Mouse (Mus musculus) hindbrain, embryonic 13.5 days (tissue): Measurements from ENCODE around the gene Tekt5. TPM values are rescaled to one million over a fixed set of nuclear protein-coding genes. Genes with fewer than 3 reads are reported as not detected.
A peak's percentile ranks its signal among the peaks of the same experiment; 100 is the strongest.

Experiments
- ATAC-seq: fragments of 200-750 bp; cut with Nextera tagmentation; 2 replicates; pipeline ENCODE4 v1.8.0; 2017; ENCODE audit warnings: moderate TSS enrichment; ENCODE audit not compliant: low FRiP score
- H3K27ac ChIP-seq: fragments of 300-500 bp; sonication (generic); 2 replicates; pipeline ENCODE4 v1.5.1; 2015; ENCODE audit warnings: inconsistent platforms, mild to moderate bottlenecking, moderate library complexity
- H3K27me3 ChIP-seq: fragments of 300-500 bp; sonication (generic); 2 replicates; pipeline ENCODE4 v1.6.1; 2015; ENCODE audit warnings: mild to moderate bottlenecking, inconsistent platforms
- H3K36me3 ChIP-seq: fragments of 300-500 bp; sonication (generic); 2 replicates; pipeline ENCODE4 v1.6.1; 2015; ENCODE audit warnings: mild to moderate bottlenecking, inconsistent platforms
- H3K4me1 ChIP-seq: fragments of 300-500 bp; sonication (generic); replicated peaks from 2 replicates; pipeline ENCODE4 v1.6.1; 2015; ENCODE audit warnings: inconsistent platforms
- H3K4me2 ChIP-seq: fragments of 300-500 bp; sonication (generic); 2 replicates; pipeline ENCODE4 v1.6.1; 2015; ENCODE audit warnings: inconsistent platforms, mild to moderate bottlenecking, moderate library complexity
- H3K4me3 ChIP-seq: fragments of 300-500 bp; sonication (generic); 2 replicates; pipeline ENCODE4 v1.5.1; 2015; ENCODE audit warnings: mild to moderate bottlenecking, inconsistent platforms
- H3K9ac ChIP-seq: fragments of 300-500 bp; sonication (generic); 2 replicates; pipeline ENCODE4 v1.6.1; 2015; ENCODE audit warnings: mild to moderate bottlenecking, inconsistent platforms
- H3K9me3 ChIP-seq: fragments of 300-500 bp; sonication (generic); 2 replicates; pipeline ENCODE4 v1.6.1; 2016; ENCODE audit warnings: inconsistent platforms
- WGBS: fragments of 180-500 bp; shearing (Covaris S2); methylation state at CpG from one replicate; pipeline ENCODE4 v1.1.7; 2015; 5-methylcytosine and 5-hydroxymethylcytosine counted together
- polyA plus RNA-seq: library from polyadenylated mRNA; unstranded; fragments of >200 nt; fragmentation: Nextera tagmentation; extraction: Ambion mirVana; gene quantifications from 2 replicates; pipeline ENCODE4 v1.2.1, GENCODE M21; 2015

Gene Tekt5
- polyA plus RNA-seq, 1 experiment from 2014 or later: 5.4 TPM

GRCm38 (mm10) chr16:10415976-10416375 is 20.7 kb upstream of the Tekt5 start:
- no peak overlapping the region for H3K9ac ChIP-seq
- 75% methylated on average over 6 of the region's 6 CpGs for WGBS
- peaks cover 16% of the 10 kb centered on the region for H3K4me1 ChIP-seq
- H3K27ac ChIP-seq: no peak overlapping the region
- H3K4me3 ChIP-seq: no peak overlapping the region
- no peaks in the 10 kb centered on the region for H3K27me3 ChIP-seq
- no peaks in the 10 kb centered on the region for H3K9me3 ChIP-seq
- H3K4me2 ChIP-seq: no peak overlapping the region
- peaks cover 74% of the 10 kb centered on the region for H3K36me3 ChIP-seq
- no peak for ATAC-seq

- Histone ChIP-seq H3K9ac (peak within 1 kb of the TSS; percentile 82), H3K36me3 (peaks cover 36% of the 10 kb centered on the region), H3K4me1 (peaks cover 19% of the 10 kb centered on the region), H3K27me3 (no peaks in the 10 kb centered on the region), H3K27ac (peak within 1 kb of the TSS; percentile 97), H3K4me3 (peak within 1 kb of the TSS; percentile 74), H3K4me2 (peak within 1 kb of the TSS; percentile 67), H3K9me3 (no peaks in the 10 kb centered on the region)
- 3% methylated on average over 56 of the region's 56 CpGs for WGBS
- peak; percentile 98 for ATAC-seq
These were observed 16.8 kb upstream of the Tekt5 start, which contains the start of gene Nubp1 for GRCm38 (mm10) chr16:10411764-10412746. Nubp1 (plus strand) TSS chr16:10411948.

DNA sequence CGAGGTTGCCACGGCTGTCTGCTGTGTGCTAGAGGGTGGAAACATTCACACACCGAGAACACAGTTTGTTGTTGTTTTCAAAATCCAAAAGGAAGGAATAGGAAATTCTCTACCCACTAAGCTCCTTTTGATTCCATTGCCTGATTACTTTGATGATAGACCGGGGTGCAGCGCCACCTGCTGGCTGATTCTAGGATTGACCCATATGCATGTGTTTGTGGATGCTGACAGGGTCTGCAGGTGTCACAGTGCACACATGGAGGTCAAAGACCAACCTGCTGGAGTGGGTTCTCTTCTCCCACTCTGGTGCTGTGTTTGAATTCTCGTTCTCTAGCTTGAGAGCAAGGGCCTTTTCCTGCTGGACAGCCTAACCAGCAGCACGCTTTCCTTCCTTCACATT is 3.9 kb upstream of the Tekt5 start:
- WGBS: 29% methylated on average over 7 of the region's 7 CpGs
- ATAC-seq: no peak

DNA sequence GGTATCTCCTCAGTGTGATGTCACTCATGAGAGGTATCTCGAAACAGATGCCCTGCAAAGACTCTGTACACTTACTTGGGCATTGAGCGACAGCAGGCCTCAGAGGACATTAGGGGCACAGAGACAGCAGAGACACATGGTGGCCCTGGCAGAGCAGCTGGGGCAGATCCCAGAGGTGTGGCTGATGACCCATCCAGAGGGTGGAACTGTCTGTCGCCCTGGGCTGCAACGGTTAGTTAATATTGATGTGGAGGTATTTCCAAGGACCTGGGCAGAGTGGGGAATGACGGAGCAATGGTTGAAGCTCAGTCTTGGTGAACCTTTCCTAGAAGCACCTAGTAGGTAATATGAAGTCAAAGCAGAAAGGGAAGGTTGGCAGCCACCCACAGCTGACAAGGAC is 3.5 kb upstream of the Tekt5 start:
- peaks cover 8% of the 10 kb centered on the region for H3K4me1 ChIP-seq
- no peak overlapping the region for H3K4me3 ChIP-seq
- no peak overlapping the region for H3K27ac ChIP-seq
- no peaks in the 10 kb centered on the region for H3K36me3 ChIP-seq
- no peaks in the 10 kb centered on the region for H3K9me3 ChIP-seq
- peaks cover 18% of the 10 kb centered on the region for H3K27me3 ChIP-seq
- H3K9ac ChIP-seq: no peak overlapping the region
- no peak for ATAC-seq
- no peak overlapping the region for H3K4me2 ChIP-seq
- WGBS: 73% methylated on average over 5 of the region's 5 CpGs

More for the DNA sequence above, 3.9 kb upstream of the Tekt5 start:
- Histone ChIP-seq H3K4me2 (no peak overlapping the region), H3K9me3 (no peaks in the 10 kb centered on the region), H3K27ac (no peak overlapping the region), H3K4me1 (peaks cover 8% of the 10 kb centered on the region), H3K36me3 (no peaks in the 10 kb centered on the region), H3K9ac (no peak overlapping the region), H3K4me3 (no peak overlapping the region), H3K27me3 (peaks cover 15% of the 10 kb centered on the region)

GRCm38 (mm10) chr16:10392587-10392986 is 2.7 kb downstream of the Tekt5 start:
- Histone ChIP-seq H3K27me3 (peaks cover 18% of the 10 kb centered on the region), H3K36me3 (no peaks in the 10 kb centered on the region), H3K9ac (no peak overlapping the region), H3K4me1 (peaks cover 8% of the 10 kb centered on the region), H3K4me2 (no peak overlapping the region), H3K4me3 (no peak overlapping the region), H3K9me3 (no peaks in the 10 kb centered on the region), H3K27ac (no peak overlapping the region)
- ATAC-seq: no peak
- WGBS: 86% methylated on average over 9 of the region's 9 CpGs

GRCm38 (mm10) chr16:10388634-10389365 is 6.5 kb downstream of the Tekt5 start:
- Histone ChIP-seq H3K4me1 (no peaks in the 10 kb centered on the region), H3K9me3 (no peaks in the 10 kb centered on the region), H3K9ac (no peak overlapping the region), H3K4me3 (no peak overlapping the region), H3K27me3 (no peaks in the 10 kb centered on the region), H3K36me3 (no peaks in the 10 kb centered on the region), H3K27ac (no peak overlapping the region), H3K4me2 (no peak overlapping the region)
- ATAC-seq: no peak
- 93% methylated on average over 6 of the region's 6 CpGs for WGBS

DNA sequence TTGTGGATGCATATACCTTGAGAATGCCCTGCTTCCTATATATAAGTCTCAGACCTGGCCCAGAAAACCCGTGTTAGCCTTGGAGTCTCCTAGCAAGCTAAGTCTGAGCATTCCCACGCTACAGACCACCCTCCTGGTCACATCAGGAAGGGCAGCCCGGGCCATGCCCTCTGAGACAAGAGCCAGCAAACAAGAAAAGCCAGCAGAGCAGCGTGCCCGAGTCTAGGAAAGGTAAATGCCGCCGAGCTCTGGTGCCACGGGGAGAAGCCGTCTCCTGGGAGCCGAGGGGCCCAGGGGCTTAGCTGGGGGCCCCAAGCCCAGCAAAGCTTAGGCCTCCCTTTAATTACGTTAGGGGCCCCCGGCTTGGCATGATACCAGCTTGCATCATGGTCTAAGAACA is 10.0 kb downstream of the Tekt5 start:
- Histone ChIP-seq H3K4me2 (no peak overlapping the region), H3K4me1 (no peaks in the 10 kb centered on the region), H3K36me3 (no peaks in the 10 kb centered on the region), H3K9me3 (no peaks in the 10 kb centered on the region), H3K9ac (no peak overlapping the region), H3K27me3 (no peaks in the 10 kb centered on the region), H3K4me3 (no peak overlapping the region), H3K27ac (no peak overlapping the region)
- ATAC-seq: no peak
- 85% methylated on average over 12 of the region's 12 CpGs for WGBS

DNA sequence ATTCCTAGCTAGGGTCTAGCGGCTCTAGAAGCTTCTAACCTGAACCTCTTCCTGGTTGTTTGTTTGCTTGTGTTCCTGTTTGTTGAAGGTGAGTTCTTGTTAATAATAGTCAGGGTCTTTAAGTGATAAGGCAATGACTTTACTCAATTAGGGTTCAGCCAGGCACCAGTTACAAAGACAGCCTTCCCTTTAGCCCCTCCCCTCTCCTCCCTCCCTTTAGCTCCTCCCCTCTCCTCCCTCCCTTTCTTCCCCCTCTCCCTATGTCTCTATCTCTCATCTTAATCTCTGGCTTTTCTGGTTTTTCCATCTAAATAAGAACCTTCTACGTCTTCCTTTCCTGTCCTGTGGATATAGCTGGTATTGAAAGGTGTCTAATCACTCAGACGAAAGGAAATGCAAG is 10.7 kb downstream of the Tekt5 start:
- H3K4me1 ChIP-seq: no peaks in the 10 kb centered on the region
- no peak overlapping the region for H3K4me2 ChIP-seq
- H3K27me3 ChIP-seq: no peaks in the 10 kb centered on the region
- no peak overlapping the region for H3K9ac ChIP-seq
- H3K36me3 ChIP-seq: no peaks in the 10 kb centered on the region
- WGBS: 67% methylated on average over 3 of the region's 3 CpGs
- H3K4me3 ChIP-seq: no peak overlapping the region
- H3K9me3 ChIP-seq: no peaks in the 10 kb centered on the region
- H3K27ac ChIP-seq: no peak overlapping the region
- ATAC-seq: no peak

DNA sequence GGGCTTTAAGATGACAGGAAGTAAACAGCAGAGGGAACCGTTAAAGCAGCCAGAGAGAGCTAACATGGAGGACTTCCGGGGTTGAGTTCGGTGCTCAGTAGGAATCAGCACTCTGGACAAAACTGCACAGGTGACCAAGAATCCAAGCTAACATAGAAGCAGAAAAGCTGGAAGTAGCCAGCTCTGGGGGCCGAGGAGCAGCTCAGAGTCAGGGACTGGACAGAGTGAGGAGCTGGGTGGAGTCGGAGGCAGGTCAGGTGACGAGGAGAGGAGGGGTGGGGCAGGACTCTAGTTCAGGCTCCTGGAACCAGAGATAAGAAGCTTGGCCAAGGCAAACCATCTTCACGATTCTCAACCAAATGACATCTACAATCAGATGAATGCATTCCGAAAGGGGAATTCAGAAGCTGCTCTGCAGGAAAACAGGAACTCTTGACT is 11.2 kb downstream of the Tekt5 start:
- Histone ChIP-seq H3K4me1 (no peaks in the 10 kb centered on the region), H3K27ac (no peak overlapping the region), H3K9ac (no peak overlapping the region; the same call in 1 of the 2 replicates), H3K9me3 (no peaks in the 10 kb centered on the region), H3K4me2 (no peak overlapping the region), H3K4me3 (no peak overlapping the region), H3K27me3 (no peaks in the 10 kb centered on the region), H3K36me3 (no peaks in the 10 kb centered on the region)
- ATAC-seq: no peak
- 43% methylated on average over 8 of the region's 8 CpGs for WGBS

GRCm38 (mm10) chr16:10379531-10379930 is 15.8 kb downstream of the Tekt5 start:
- 75% methylated on average over 2 of the region's 2 CpGs for WGBS
- Histone ChIP-seq H3K4me1 (peaks cover 3% of the 10 kb centered on the region), H3K9ac (no peak overlapping the region), H3K27me3 (peaks cover 12% of the 10 kb centered on the region; the same call in 1 of the 2 replicates), H3K36me3 (no peaks in the 10 kb centered on the region), H3K9me3 (no peaks in the 10 kb centered on the region), H3K27ac (no peak overlapping the region), H3K4me3 (no peak overlapping the region), H3K4me2 (no peak overlapping the region)
- ATAC-seq: no peak

DNA sequence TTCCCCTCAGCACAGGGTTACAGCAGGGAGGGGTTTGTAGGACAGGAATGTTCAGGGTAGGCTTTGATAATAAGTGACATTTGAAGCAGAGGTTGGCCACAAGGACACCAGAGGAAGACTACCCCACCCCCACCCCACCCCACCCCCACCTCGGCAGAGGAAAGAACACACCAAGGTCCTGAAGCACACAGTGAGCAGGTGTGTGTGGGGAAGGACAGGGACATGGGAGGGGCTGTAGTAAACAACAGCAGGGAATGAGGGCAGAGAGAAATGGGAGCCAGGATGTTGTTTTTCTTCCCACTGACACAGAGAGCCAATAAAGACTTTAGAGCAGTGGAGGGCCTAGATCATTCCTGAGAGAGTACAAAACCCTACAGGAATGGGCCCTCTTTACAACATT is 18.0 kb downstream of the Tekt5 start:
- Histone ChIP-seq H3K4me2 (no peak overlapping the region), H3K27ac (no peak overlapping the region), H3K9me3 (no peaks in the 10 kb centered on the region), H3K4me1 (peaks cover 6% of the 10 kb centered on the region), H3K9ac (no peak overlapping the region), H3K27me3 (peaks cover 12% of the 10 kb centered on the region; the same call in 1 of the 2 replicates), H3K4me3 (no peak overlapping the region), H3K36me3 (no peaks in the 10 kb centered on the region)
- no peak for ATAC-seq
- 63% methylated on average over 1 of the region's 1 CpGs for WGBS

DNA sequence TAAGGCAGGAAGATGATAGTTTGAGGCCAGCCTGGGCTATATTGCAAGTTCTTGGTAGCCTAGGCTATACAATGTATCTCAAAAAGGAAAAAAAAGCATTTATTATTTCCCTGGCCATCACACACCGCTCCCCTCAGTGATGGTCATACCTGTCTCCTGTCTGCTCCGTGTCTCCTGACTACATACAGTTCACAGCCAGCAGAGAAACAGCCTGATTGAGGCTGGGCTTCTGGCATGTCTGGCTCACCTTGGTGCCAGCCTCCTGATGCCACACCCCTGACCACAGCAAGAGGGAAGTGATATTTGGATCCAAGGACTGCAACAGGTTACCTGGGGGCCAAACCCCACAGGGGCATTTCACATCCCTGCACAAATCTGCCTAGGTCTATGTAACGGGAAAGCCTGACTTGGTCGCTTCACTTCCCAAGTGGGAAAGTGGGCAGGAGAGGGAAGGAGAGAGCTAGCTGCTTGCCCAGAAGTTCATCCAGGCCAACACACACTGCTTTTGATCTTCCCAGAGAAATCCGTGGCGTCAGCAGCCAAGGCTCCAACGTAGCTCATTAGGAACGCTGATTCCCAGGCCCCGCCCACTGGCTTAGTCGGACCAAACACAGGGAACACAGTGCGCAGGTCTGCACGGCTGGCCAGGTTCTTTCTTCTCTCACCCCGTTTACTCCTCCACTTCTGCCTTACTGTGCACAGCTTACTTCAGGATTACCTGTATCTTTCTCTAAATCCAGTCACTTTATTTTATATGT is 20.9 kb downstream of the Tekt5 start:
- H3K4me1 ChIP-seq: peaks cover 9% of the 10 kb centered on the region
- H3K27me3 ChIP-seq: peaks cover 12% of the 10 kb centered on the region; the same call in 1 of the 2 replicates
- H3K27ac ChIP-seq: no peak overlapping the region
- H3K9me3 ChIP-seq: no peaks in the 10 kb centered on the region
- WGBS: 24% methylated on average over 13 of the region's 13 CpGs
- peak overlapping the region; percentile 22 for H3K4me3 ChIP-seq
- peak overlapping the region; percentile 46; the same call in 1 of the 2 replicates for H3K9ac ChIP-seq
- H3K4me2 ChIP-seq: peak overlapping the region; percentile 50
- ATAC-seq: peak; percentile 81
- no peaks in the 10 kb centered on the region for H3K36me3 ChIP-seq
